Mouse (Mus musculus) C2C12 (cell line): ENCODE measurements around the gene Smyd1. TPM values are rescaled to one million over a fixed set of nuclear protein-coding genes. Genes with fewer than 3 reads are reported as not detected.

Source experiments
- H3K27me3 ChIP-seq: one replicate; pipeline ENCODE4 v1.6.1; 2011; ENCODE audit not compliant: control insufficient read depth, insufficient read depth, insufficient read length
- H3K36me3 ChIP-seq: one replicate; pipeline ENCODE4 v1.6.1; 2011; ENCODE audit not compliant: control insufficient read depth, insufficient read depth
- H3K4me3 ChIP-seq: one replicate; pipeline ENCODE4 v1.5.1; 2011; ENCODE audit warnings: mild to moderate bottlenecking, control low read depth; ENCODE audit not compliant: poor library complexity, insufficient read depth, severe bottlenecking
- H3K79me2 ChIP-seq: one replicate; pipeline ENCODE4 v1.6.1; 2011; ENCODE audit not compliant: control insufficient read depth, insufficient read depth
- H3K79me3 ChIP-seq: one replicate; pipeline ENCODE4 v1.6.1; 2011; ENCODE audit warnings: low read depth, control low read depth
- H3ac ChIP-seq: one replicate; pipeline ENCODE3; 2011; ENCODE audit warnings: low read depth; ENCODE audit not compliant: control insufficient read depth, insufficient read length
- CEBPB ChIP-seq: IDR thresholded peaks from one replicate; pipeline ENCODE4 v1.6.1; 2011; ENCODE audit warnings: low read depth, mild to moderate bottlenecking, control low read depth, moderate library complexity
- CTCF ChIP-seq: IDR thresholded peaks from one replicate; pipeline ENCODE4 v1.5.1; 2011; ENCODE audit not compliant: control insufficient read depth, insufficient read depth, insufficient read length
- FOSL1 ChIP-seq: IDR thresholded peaks from one replicate; pipeline ENCODE4 v1.8.0; 2011; ENCODE audit warnings: mild to moderate bottlenecking, low read length; ENCODE audit not compliant: poor library complexity, insufficient read depth, severe bottlenecking
- MAX ChIP-seq: IDR thresholded peaks from one replicate; pipeline ENCODE4 v1.6.1; 2011; ENCODE audit warnings: mild to moderate bottlenecking, control low read depth
- MYOD1 ChIP-seq: IDR thresholded peaks from one replicate; pipeline ENCODE4 v1.6.1; 2011; ENCODE audit warnings: low read depth; ENCODE audit not compliant: control insufficient read depth, insufficient read length
- MYOG ChIP-seq: IDR thresholded peaks from one replicate; pipeline ENCODE4 v1.6.1; 2011; ENCODE audit not compliant: control insufficient read depth, insufficient read length; ENCODE audit errors: extremely low read depth
- USF1 ChIP-seq: IDR thresholded peaks from one replicate; pipeline ENCODE4 v1.6.1; 2011; ENCODE audit warnings: low read depth, mild to moderate bottlenecking, control low read depth, moderate library complexity
- polyA plus RNA-seq: library from polyadenylated mRNA; unstranded; fragments of >200 nt; fragmentation: generic; extraction: Trizol; gene quantifications from one replicate; pipeline ENCODE4 v1.2.1, GENCODE M21; 2012; ENCODE audit warnings: missing spikeins

Gene Smyd1
- polyA plus RNA-seq, 1 experiment: 7.1 TPM

DNA sequence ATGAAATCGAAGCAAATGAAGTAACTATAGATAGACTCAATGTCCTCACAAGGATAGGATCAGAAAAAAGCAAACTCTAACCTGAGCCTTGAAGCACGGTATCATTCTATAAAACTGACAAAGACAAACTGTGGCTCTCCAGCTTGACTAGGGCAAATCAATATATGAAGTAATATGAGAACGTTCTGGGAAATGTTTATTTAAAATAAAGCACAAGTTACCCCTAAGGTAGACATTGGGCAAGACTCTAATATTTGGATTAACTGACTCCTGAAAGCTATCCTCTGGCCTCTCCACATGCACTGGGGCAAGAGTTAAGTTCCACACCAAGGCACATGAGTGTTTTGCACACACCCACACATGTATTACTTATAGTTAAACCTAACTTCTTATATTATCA is 61.0 kb downstream of the Smyd1 start:
- Histone ChIP-seq H3K79me3 (no peaks in the 10 kb centered on the region), H3ac (no peak overlapping the region), H3K36me3 (no peaks in the 10 kb centered on the region), H3K4me3 (no peak overlapping the region), H3K79me2 (no peaks in the 10 kb centered on the region), H3K27me3 (no peaks in the 10 kb centered on the region)
- TF ChIP-seq CEBPB (no peak), CTCF (no peak), FOSL1 (no peak), MYOD1 (no peak), MYOG (no peak), MAX (no peak), USF1 (no peak)

DNA sequence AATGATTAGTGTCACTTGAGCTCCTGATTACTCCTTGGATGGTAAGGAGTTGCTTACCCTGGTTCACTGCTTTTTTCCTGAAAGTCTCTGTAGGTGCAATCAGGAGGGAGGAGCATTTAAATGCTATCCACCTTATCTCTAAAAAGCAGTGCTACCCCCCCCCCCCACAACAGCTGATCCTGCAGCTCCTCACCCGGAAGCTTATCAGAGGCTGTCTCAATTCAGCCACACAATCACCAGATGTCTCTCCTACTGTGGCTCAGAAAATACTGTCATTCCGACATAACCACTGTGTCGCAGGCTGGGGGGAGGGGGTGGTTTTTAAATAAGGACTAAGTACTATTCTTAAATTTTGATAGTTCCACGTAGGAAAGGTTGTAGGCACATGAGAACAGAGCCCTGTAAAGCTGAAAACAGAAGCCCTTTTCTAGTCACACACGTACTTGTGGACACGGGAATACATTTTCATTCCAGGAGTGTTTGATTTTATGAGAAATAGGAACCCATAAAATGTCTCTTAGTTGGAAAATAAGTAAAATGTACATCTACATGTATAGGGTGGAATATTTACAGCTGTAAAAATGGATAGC is 61.9 kb downstream of the Smyd1 start:
- TF ChIP-seq FOSL1: no peak
- no peak for TF ChIP-seq USF1
- Histone ChIP-seq H3K79me3 (no peaks in the 10 kb centered on the region), H3K79me2 (no peaks in the 10 kb centered on the region), H3K27me3 (no peaks in the 10 kb centered on the region), H3K4me3 (no peak overlapping the region), H3ac (no peak overlapping the region), H3K36me3 (no peaks in the 10 kb centered on the region)

GRCm38 (mm10) chr6:71259166-71259565 is 62.9 kb downstream of the Smyd1 start:
- H3K4me3 ChIP-seq: no peak overlapping the region

DNA sequence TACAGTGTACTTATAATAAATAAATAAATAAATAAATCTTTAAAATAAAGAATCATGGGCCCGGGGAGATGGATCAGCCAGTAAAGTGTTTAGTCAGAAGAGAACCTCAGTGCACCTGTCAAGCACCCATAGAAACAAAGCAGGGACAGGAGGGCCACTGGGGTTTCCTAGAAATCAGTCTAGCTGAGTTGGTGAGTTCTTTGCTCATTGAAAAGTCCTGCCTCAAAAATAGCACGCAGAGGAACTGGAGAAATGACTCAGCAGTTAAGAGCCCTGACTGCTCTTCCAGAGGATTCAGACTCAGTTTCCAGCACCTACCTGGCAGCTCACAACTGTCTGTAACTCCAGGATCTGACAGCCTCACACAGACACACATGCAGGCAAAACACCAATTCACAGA is 63.5 kb downstream of the Smyd1 start:
- Histone ChIP-seq H3K79me3 (no peaks in the 10 kb centered on the region), H3K36me3 (no peaks in the 10 kb centered on the region), H3K27me3 (no peaks in the 10 kb centered on the region), H3K4me3 (no peak overlapping the region), H3K79me2 (no peaks in the 10 kb centered on the region), H3ac (no peak overlapping the region)
- no peak for TF ChIP-seq MYOG
- TF ChIP-seq MYOD1: no peak
- no peak for TF ChIP-seq FOSL1
- no peak for TF ChIP-seq CTCF
- TF ChIP-seq CEBPB: no peak
- TF ChIP-seq USF1: no peak
- no peak for TF ChIP-seq MAX

More at GRCm38 (mm10) chr6:71259166-71259565, 62.9 kb downstream of the Smyd1 start:
- Histone ChIP-seq H3K36me3 (no peaks in the 10 kb centered on the region), H3K79me3 (no peaks in the 10 kb centered on the region), H3ac (no peak overlapping the region), H3K79me2 (no peaks in the 10 kb centered on the region), H3K27me3 (no peaks in the 10 kb centered on the region)
- TF ChIP-seq MAX (no peak), MYOG (no peak), CTCF (no peak), USF1 (no peak), CEBPB (no peak)

- Histone ChIP-seq H3K4me3 (no peak overlapping the region), H3K36me3 (no peaks in the 10 kb centered on the region), H3K79me2 (no peaks in the 10 kb centered on the region), H3ac (no peak overlapping the region), H3K27me3 (no peaks in the 10 kb centered on the region), H3K79me3 (no peaks in the 10 kb centered on the region)
- TF ChIP-seq CTCF (no peak), MYOG (no peak), CEBPB (no peak), USF1 (no peak), MAX (no peak), MYOD1 (no peak), FOSL1 (no peak)
These were observed 64.7 kb downstream of the Smyd1 start for GRCm38 (mm10) chr6:71257375-71257774.

- no peak overlapping the region for H3ac ChIP-seq
- no peaks in the 10 kb centered on the region for H3K27me3 ChIP-seq
- H3K79me3 ChIP-seq: no peaks in the 10 kb centered on the region
- no peak overlapping the region for H3K4me3 ChIP-seq
- no peaks in the 10 kb centered on the region for H3K79me2 ChIP-seq
- H3K36me3 ChIP-seq: no peaks in the 10 kb centered on the region
- no peak for TF ChIP-seq MYOG
- TF ChIP-seq MAX: no peak
- TF ChIP-seq MYOD1: no peak
- no peak for TF ChIP-seq FOSL1
- no peak for TF ChIP-seq CTCF
- TF ChIP-seq USF1: no peak
- TF ChIP-seq CEBPB: no peak
These were observed 65.9 kb downstream of the Smyd1 start for GRCm38 (mm10) chr6:71256166-71256565.
